Mouse (Mus musculus) liver, adult 2 months (tissue): ENCODE results near the gene Dmbt1.
"Not testable (repeated sequence)": the region's sequence is repeated elsewhere in the genome, so short reads cannot be mapped to it uniquely, and the experiment has no call there.

ENCODE experiments used
- CTCF ChIP-seq: fragments of 200-500 bp; IDR thresholded peaks from 2 replicates; pipeline ENCODE4 v1.5.1; 2011; ENCODE audit warnings: low read depth, low read length, control low read depth
- POLR2A ChIP-seq: fragments of 200-500 bp; IDR thresholded peaks from 2 replicates; pipeline ENCODE4 v1.6.1; 2011; ENCODE audit warnings: low read length, control low read depth; ENCODE audit not compliant: insufficient read depth; ENCODE audit errors: extremely low read depth

GRCm38 (mm10) chr7:131059808-131060207 is 28.0 kb downstream of the Dmbt1 start:
- not testable (repeated sequence) for TF ChIP-seq CTCF, POLR2A
